Comparison of ENCODE assay signal across 34 mouse cellular contexts in genomic region chr5:3267021-3267420, GRCm38 (mm10).
"Had no signal": no experiment of that assay in that cellular context is flagged by ENCODE, and none has a peak within 500 bp of the region (broad histone marks: within the 10 kb centered on the region; RNA-seq: fewer than 3 reads in every experiment).

No protein-coding gene starts in this region.

- H3K4me3 ChIP-seq: heart, embryonic 10.5 days; heart, embryonic 13.5 days; heart, embryonic 15.5 days; hindbrain, embryonic 10.5 days; hindbrain, embryonic 12.5 days; hindbrain, embryonic 13.5 days; hindbrain, embryonic 15.5 days; intestine, embryonic 15.5 days; kidney, embryonic 15.5 days; layer of hippocampus, adult 2 months had no signal

- ATAC-seq: hindbrain, embryonic 16.5 days; hindbrain, postnatal 0 days; inflammation-experienced regulatory T-cells, adult 6 months; intestine, embryonic 15.5 days; intestine, embryonic 16.5 days; intestine, postnatal 0 days had no signal

- H3K27me3 ChIP-seq: heart, embryonic 13.5 days; heart, embryonic 15.5 days; hindbrain, embryonic 12.5 days; hindbrain, embryonic 13.5 days; hindbrain, embryonic 15.5 days; intestine, embryonic 15.5 days; kidney, embryonic 15.5 days had no signal

- H3K36me3 ChIP-seq: heart, embryonic 10.5 days; heart, embryonic 13.5 days; heart, embryonic 15.5 days; hindbrain, embryonic 10.5 days; hindbrain, embryonic 12.5 days; hindbrain, embryonic 13.5 days; hindbrain, embryonic 15.5 days; intestine, embryonic 15.5 days; kidney, embryonic 15.5 days had no signal

- H3K27ac ChIP-seq: heart, embryonic 10.5 days; heart, embryonic 13.5 days; heart, embryonic 15.5 days; hindbrain, embryonic 10.5 days; hindbrain, embryonic 12.5 days; hindbrain, embryonic 13.5 days; hindbrain, embryonic 14.5 days; hindbrain, embryonic 15.5 days; hindbrain, postnatal 0 days; intestine, embryonic 15.5 days; kidney, embryonic 15.5 days; kidney, postnatal 0 days; layer of hippocampus, adult 2 months had no signal

- H3K4me1 ChIP-seq: heart, embryonic 10.5 days; hindbrain, embryonic 10.5 days; hindbrain, embryonic 12.5 days; hindbrain, embryonic 13.5 days; hindbrain, embryonic 15.5 days; intestine, embryonic 15.5 days; kidney, embryonic 15.5 days had no signal

- H3K4me2 ChIP-seq: heart, embryonic 11.5 days; heart, embryonic 13.5 days; heart, embryonic 15.5 days; hindbrain, embryonic 12.5 days; hindbrain, embryonic 13.5 days; hindbrain, embryonic 14.5 days; hindbrain, embryonic 15.5 days; intestine, embryonic 15.5 days; kidney, embryonic 15.5 days had no signal

- DNase-seq: heart, postnatal 10 days; heart, postnatal 14 days; heart, postnatal 36 days; heart, postnatal 4 days; kidney, adult 11 months; kidney, adult 18-20 months; kidney, adult 2 months; kidney, adult 8-10 months; kidney, adult 9 months; kidney, postnatal 10 days; kidney, postnatal 14 days; kidney, postnatal 25 days; kidney, postnatal 36 days; kidney, postnatal 4 days; layer of hippocampus, adult 9-11 months; layer of hippocampus, postnatal 36 days had no signal

- H3K9me3 ChIP-seq: heart, embryonic 10.5 days; heart, embryonic 13.5 days; heart, embryonic 15.5 days; hindbrain, embryonic 10.5 days; hindbrain, embryonic 12.5 days; hindbrain, embryonic 13.5 days; hindbrain, embryonic 15.5 days; intestine, embryonic 15.5 days; kidney, embryonic 15.5 days had no signal

- H3K9ac ChIP-seq: heart, embryonic 13.5 days; heart, embryonic 15.5 days; hindbrain, embryonic 12.5 days; hindbrain, embryonic 13.5 days; hindbrain, embryonic 14.5 days; hindbrain, embryonic 15.5 days; intestine, embryonic 15.5 days; kidney, embryonic 15.5 days had no signal
